Mouse (Mus musculus) olfactory bulb, adult 2 months (tissue): ENCODE data around the gene Mef2b.

Experiments used
- CTCF ChIP-seq: fragments of 200-500 bp; IDR thresholded peaks from 2 replicates; pipeline ENCODE4 v1.5.1; 2012; ENCODE audit warnings: low read depth, mild to moderate bottlenecking, low read length, moderate library complexity; ENCODE audit not compliant: insufficient read depth
- POLR2A ChIP-seq: fragments of 200-500 bp; IDR thresholded peaks from 2 replicates; pipeline ENCODE4 v1.6.1; 2012; ENCODE audit warnings: mild to moderate bottlenecking, low read depth, low read length, moderate library complexity; ENCODE audit not compliant: insufficient read depth

- no peak for TF ChIP-seq CTCF
- no peak for TF ChIP-seq POLR2A
Measured at GRCm38 (mm10) chr8:70139981-70140380, 470 bp downstream of the Mef2b start.
